Mouse (Mus musculus): ENCODE data around the gene Gins1. TPM values are rescaled to one million over a fixed set of nuclear protein-coding genes. Genes with fewer than 3 reads are reported as not detected.
A peak's percentile ranks its signal among the peaks of the same experiment; 100 is the strongest.

The Gins1 gene
- polyA plus RNA-seq, 1 experiment from 2014 or later = 67.5 TPM

GRCm38 (mm10) chr2:150972681-150973080 is 67.5 kb downstream of the Gins1 start:
- H3K4me3 ChIP-seq = no peak overlapping the region
- no peaks in the 10 kb centered on the region for H3K9me3 ChIP-seq
- no peaks in the 10 kb centered on the region for H3K27me3 ChIP-seq (ENCODE audit: insufficient read depth, poor library complexity, severe bottlenecking)
- no peak overlapping the region for H3K27ac ChIP-seq
- peaks cover 96% of the 10 kb centered on the region for H3K36me3 ChIP-seq
- 0 out of 2 replicates have a peak, but pooled peaks cover 3% of the 10 kb centered on the region for H3K4me1 ChIP-seq (replicated peaks)
- no peak for DNase-seq (ENCODE audit: low spot score)
- WGBS = 90% methylated on average over 3 of the region's 3 CpGs

- Histone ChIP-seq H3K27ac (no peak overlapping the region), H3K4me3 (no peak overlapping the region), H3K36me3 (peaks cover 96% of the 10 kb centered on the region), H3K27me3 (ENCODE audit: insufficient read depth, poor library complexity, severe bottlenecking) (no peaks in the 10 kb centered on the region), H3K4me1 (replicated peaks) (0 out of 2 replicates have a peak, but pooled peaks cover 3% of the 10 kb centered on the region), H3K9me3 (no peaks in the 10 kb centered on the region)
- 95% methylated on average over 8 of the region's 8 CpGs for WGBS
- peak; percentile 1 for DNase-seq (ENCODE audit: low spot score)
Observed at GRCm38 (mm10) chr2:150973401-150974115, 68.4 kb downstream of the Gins1 start.

GRCm38 (mm10) chr2:150976871-150977270 is 71.7 kb downstream of the Gins1 start:
- no peak overlapping the region for H3K4me3 ChIP-seq
- peaks cover 69% of the 10 kb centered on the region for H3K36me3 ChIP-seq
- 0 out of 2 replicates have a peak, but pooled peaks cover 2% of the 10 kb centered on the region for H3K4me1 ChIP-seq (replicated peaks)
- H3K27me3 ChIP-seq (ENCODE audit: insufficient read depth, poor library complexity, severe bottlenecking) = no peaks in the 10 kb centered on the region
- H3K9me3 ChIP-seq = no peaks in the 10 kb centered on the region
- H3K27ac ChIP-seq = no peak overlapping the region
- DNase-seq (ENCODE audit: low spot score) = no peak
- WGBS = 89% methylated on average over 5 of the region's 5 CpGs

- peak; percentile 0 for DNase-seq (ENCODE audit: low spot score)
- Histone ChIP-seq H3K4me3 (no peak overlapping the region), H3K4me1 (replicated peaks) (no peaks in the 10 kb centered on the region), H3K9me3 (no peaks in the 10 kb centered on the region), H3K27me3 (ENCODE audit: insufficient read depth, poor library complexity, severe bottlenecking) (no peaks in the 10 kb centered on the region), H3K27ac (no peak overlapping the region), H3K36me3 (peaks cover 61% of the 10 kb centered on the region)
- 96% methylated on average over 6 of the region's 6 CpGs for WGBS
Observed at GRCm38 (mm10) chr2:150977676-150978075, 72.5 kb downstream of the Gins1 start.

GRCm38 (mm10) chr2:150978791-150979190 is 73.6 kb downstream of the Gins1 start:
- H3K4me1 ChIP-seq (replicated peaks) = no peaks in the 10 kb centered on the region
- DNase-seq (ENCODE audit: low spot score) = peak; percentile 2
- no peak overlapping the region for H3K27ac ChIP-seq
- H3K9me3 ChIP-seq = no peaks in the 10 kb centered on the region
- no peaks in the 10 kb centered on the region for H3K27me3 ChIP-seq (ENCODE audit: insufficient read depth, poor library complexity, severe bottlenecking)
- 89% methylated on average over 3 of the region's 3 CpGs for WGBS
- no peak overlapping the region for H3K4me3 ChIP-seq
- peaks cover 50% of the 10 kb centered on the region for H3K36me3 ChIP-seq

- WGBS = 91% methylated on average over 14 of the region's 14 CpGs
- peaks cover 37% of the 10 kb centered on the region for H3K36me3 ChIP-seq
Observed at GRCm38 (mm10) chr2:150979861-150980620, 74.8 kb downstream of the Gins1 start.

More at GRCm38 (mm10) chr2:150979861-150980620, 74.8 kb downstream of the Gins1 start:
- peak; percentile 1 for DNase-seq (ENCODE audit: low spot score)
- H3K9me3 ChIP-seq = no peaks in the 10 kb centered on the region
- no peak overlapping the region for H3K4me3 ChIP-seq
- no peaks in the 10 kb centered on the region for H3K27me3 ChIP-seq (ENCODE audit: insufficient read depth, poor library complexity, severe bottlenecking)
- H3K27ac ChIP-seq = no peak overlapping the region
- no peaks in the 10 kb centered on the region for H3K4me1 ChIP-seq (replicated peaks)

Other genes with a start within 250 kb of the Gins1 start
- gene Acss1, start 236.9 kb upstream of the Gins1 start, polyA plus RNA-seq (2016; fragmentation: Nextera tagmentation; extraction: Ambion mirVana) = 16.2 and 34.1 TPM in 2 replicates
- gene Vsx1, start 216.0 kb upstream of the Gins1 start, polyA plus RNA-seq (2016; fragmentation: Nextera tagmentation; extraction: Ambion mirVana) = 1.0 TPM in 2 replicates
- 35.6 and 37.3 TPM in 2 replicates for gene Entpd6, start 156.4 kb upstream of the Gins1 start, polyA plus RNA-seq (2016; fragmentation: Nextera tagmentation; extraction: Ambion mirVana)
- gene Pygb, start 118.7 kb upstream of the Gins1 start, polyA plus RNA-seq (2016; fragmentation: Nextera tagmentation; extraction: Ambion mirVana) = 61.1 and 62.1 TPM in 2 replicates
- gene Abhd12, start 659 bp upstream of the Gins1 start, polyA plus RNA-seq (2016; fragmentation: Nextera tagmentation; extraction: Ambion mirVana) = 52.4 and 55.4 TPM in 2 replicates
- 11.8 and 19.5 TPM in 2 replicates for gene Ninl, start 134.0 kb downstream of the Gins1 start, polyA plus RNA-seq (2016; fragmentation: Nextera tagmentation; extraction: Ambion mirVana)
- 47.0 and 53.0 TPM in 2 replicates for gene Nanp, start 134.0 kb downstream of the Gins1 start, polyA plus RNA-seq (2016; fragmentation: Nextera tagmentation; extraction: Ambion mirVana)
- not detected in 2 replicates for gene Gm14151, start 186.9 kb downstream of the Gins1 start, polyA plus RNA-seq (2016; fragmentation: Nextera tagmentation; extraction: Ambion mirVana)
- not detected in 2 replicates for gene Gm14147, start 192.8 kb downstream of the Gins1 start, polyA plus RNA-seq (2016; fragmentation: Nextera tagmentation; extraction: Ambion mirVana)

Measured in hindbrain, embryonic 10.5 days (tissue).